Mouse (Mus musculus) cortical plate, adult 2 months (tissue): ENCODE data around the gene Sept3. TPM values are rescaled to one million over a fixed set of nuclear protein-coding genes. Genes with fewer than 3 reads are reported as not detected.

Experiments
- H3K27ac ChIP-seq: fragments of 200-500 bp; 2 replicates; pipeline ENCODE4 v1.5.1; 2012; ENCODE audit warnings: low read length, control low read depth, inconsistent platforms; ENCODE audit not compliant: insufficient read depth
- H3K4me1 ChIP-seq: fragments of 200-500 bp; 2 replicates; pipeline ENCODE4 v1.6.1; 2011; ENCODE audit warnings: low read length; ENCODE audit not compliant: control insufficient read depth, insufficient read depth
- H3K4me3 ChIP-seq: fragments of 200-500 bp; 2 replicates; pipeline ENCODE4 v1.5.1; 2011; ENCODE audit warnings: mild to moderate bottlenecking, low read length, control low read depth; ENCODE audit not compliant: insufficient read depth
- CTCF ChIP-seq: fragments of 200-500 bp; IDR thresholded peaks from 2 replicates; pipeline ENCODE4 v1.5.1; 2011; ENCODE audit warnings: mild to moderate bottlenecking, control low read depth, low read length; ENCODE audit not compliant: insufficient read depth; ENCODE audit errors: extremely low read depth
- POLR2A ChIP-seq: fragments of 200-500 bp; IDR thresholded peaks from 2 replicates; pipeline ENCODE4 v1.6.1; 2011; ENCODE audit warnings: mild to moderate bottlenecking, low read length, control low read depth; ENCODE audit not compliant: insufficient read depth; ENCODE audit errors: extremely low read depth
- polyA plus RNA-seq: library from polyadenylated mRNA; depleted of rRNA; stranded (reverse); fragments of >200 nt; gene quantifications from 2 replicates; pipeline ENCODE4 v1.2.3, GENCODE M21; 2012

Sept3 gene
- polyA plus RNA-seq, 1 experiment: 367 TPM

GRCm38 (mm10) chr15:82294059-82294458 lies 19.4 kb downstream of the Sept3 start:
- Histone ChIP-seq H3K27ac (no peak overlapping the region), H3K4me1 (peaks cover 4% of the 10 kb centered on the region; the same call in 1 of the 2 replicates)
- TF ChIP-seq POLR2A: no peak
- TF ChIP-seq CTCF: peak; percentile 48; the same call in 1 of the 2 replicates

DNA sequence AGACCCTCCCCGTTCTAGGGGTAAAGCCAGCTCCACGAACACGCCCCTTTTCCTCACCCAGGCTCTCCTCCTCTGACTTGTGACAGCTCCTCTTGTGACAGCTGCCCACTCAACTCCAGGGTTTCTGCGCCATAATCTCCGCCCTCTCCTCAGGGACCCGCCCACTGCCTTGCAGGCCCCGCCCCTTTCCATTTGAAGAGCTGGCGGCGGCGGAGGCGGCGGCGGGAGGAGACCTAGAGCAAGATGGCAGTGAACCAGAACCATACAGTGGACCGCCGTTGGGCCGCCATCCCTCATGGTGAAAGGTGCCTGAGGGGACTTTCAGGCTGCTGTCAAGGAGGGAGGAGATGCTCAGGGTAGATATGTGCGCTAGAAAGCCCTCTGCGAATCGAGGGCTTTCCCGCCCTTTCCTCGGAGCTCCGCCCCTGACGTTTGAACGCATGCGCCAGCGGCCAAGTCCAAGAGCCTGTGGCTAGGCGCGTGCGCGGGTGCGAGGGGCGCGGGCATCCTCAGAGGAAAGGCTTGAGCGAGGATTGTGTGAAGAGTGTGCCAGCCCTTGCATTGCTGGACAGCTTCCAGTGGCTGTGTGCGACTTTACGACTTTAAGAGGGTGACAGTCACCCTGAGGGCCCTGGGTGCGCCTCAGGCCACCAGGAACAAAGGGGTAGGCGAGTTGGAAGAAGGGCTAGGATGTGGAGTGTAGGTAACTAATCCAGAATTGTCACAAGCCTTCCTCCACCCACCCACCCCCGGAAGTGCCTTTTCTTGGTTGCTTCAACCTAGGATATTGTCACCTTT lies 24.3 kb downstream of the Sept3 start, which contains the start of gene Wbp2nl:
TSS of gene Wbp2nl (plus strand) at position 191 of the 798 bp plus-strand sequence.
- Histone ChIP-seq H3K27ac (no peak within 1 kb of the TSS), H3K4me1 (no peaks in the 10 kb centered on the region), H3K4me3 (no peak within 1 kb of the TSS)
- no peak for TF ChIP-seq CTCF
- TF ChIP-seq POLR2A: no peak

More at GRCm38 (mm10) chr15:82294059-82294458, 19.4 kb downstream of the Sept3 start:
- no peak overlapping the region for H3K4me3 ChIP-seq

- TF ChIP-seq CTCF (no peak), POLR2A (no peak)
- Histone ChIP-seq H3K4me1 (no peaks in the 10 kb centered on the region), H3K4me3 (no peak overlapping the region), H3K27ac (no peak overlapping the region)
Measured at GRCm38 (mm10) chr15:82307107-82307506, 32.4 kb downstream of the Sept3 start.

DNA sequence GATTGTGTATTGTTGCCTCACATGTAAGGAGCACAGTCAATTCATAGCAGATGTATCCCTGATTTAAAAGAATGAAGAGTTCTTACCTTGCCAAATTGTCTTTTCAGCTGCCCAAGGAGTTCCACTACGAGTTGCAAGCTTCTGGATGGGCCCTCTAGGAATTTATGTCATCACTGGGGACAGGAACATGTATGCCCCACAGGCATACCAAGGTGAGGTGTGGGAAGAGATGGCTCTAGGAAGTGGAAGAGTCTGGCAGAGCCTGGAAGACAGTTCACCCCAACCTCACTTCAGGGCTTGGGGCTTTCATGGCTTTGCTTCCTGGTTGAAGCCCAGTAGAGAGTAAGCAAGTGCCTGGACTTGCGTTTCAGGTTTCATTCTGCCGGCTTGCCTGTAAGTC lies 33.7 kb downstream of the Sept3 start:
- H3K4me3 ChIP-seq: no peak overlapping the region
- no peaks in the 10 kb centered on the region for H3K4me1 ChIP-seq
- H3K27ac ChIP-seq: no peak overlapping the region
- TF ChIP-seq POLR2A (no peak), CTCF (no peak)

DNA sequence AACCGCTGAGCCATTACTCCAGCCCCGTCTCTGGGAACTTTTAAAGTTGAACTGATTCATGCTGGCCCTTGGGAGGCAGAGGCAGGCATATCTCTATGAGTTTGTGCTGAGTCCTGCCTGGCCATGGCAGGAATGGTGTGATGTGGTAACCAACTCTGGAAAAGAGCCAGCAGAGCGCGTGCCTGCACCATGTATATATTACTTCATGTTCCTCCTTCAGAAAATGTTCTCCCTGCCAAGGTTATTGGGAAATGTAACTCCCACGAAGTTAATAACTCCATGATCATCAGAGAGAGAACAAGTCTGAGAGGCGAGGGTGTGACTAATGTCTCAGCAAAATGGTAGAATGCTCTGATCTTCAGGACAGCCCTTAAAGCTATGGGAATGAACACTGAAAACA lies 43.1 kb downstream of the Sept3 start:
- TF ChIP-seq CTCF (no peak), POLR2A (no peak)

GRCm38 (mm10) chr15:82319613-82320012 lies 44.9 kb downstream of the Sept3 start:
- TF ChIP-seq CTCF: no peak
- TF ChIP-seq POLR2A: no peak
- no peak overlapping the region for H3K4me3 ChIP-seq
- no peaks in the 10 kb centered on the region for H3K4me1 ChIP-seq
- no peak overlapping the region for H3K27ac ChIP-seq

More for the DNA sequence above, 43.1 kb downstream of the Sept3 start:
- H3K27ac ChIP-seq: no peak overlapping the region
- no peak overlapping the region for H3K4me3 ChIP-seq
- H3K4me1 ChIP-seq: no peaks in the 10 kb centered on the region

GRCm38 (mm10) chr15:82322195-82322594 lies 47.5 kb downstream of the Sept3 start:
- H3K4me3 ChIP-seq: no peak overlapping the region
- no peaks in the 10 kb centered on the region for H3K4me1 ChIP-seq
- no peak for TF ChIP-seq POLR2A
- no peak for TF ChIP-seq CTCF
- H3K27ac ChIP-seq: no peak overlapping the region

DNA sequence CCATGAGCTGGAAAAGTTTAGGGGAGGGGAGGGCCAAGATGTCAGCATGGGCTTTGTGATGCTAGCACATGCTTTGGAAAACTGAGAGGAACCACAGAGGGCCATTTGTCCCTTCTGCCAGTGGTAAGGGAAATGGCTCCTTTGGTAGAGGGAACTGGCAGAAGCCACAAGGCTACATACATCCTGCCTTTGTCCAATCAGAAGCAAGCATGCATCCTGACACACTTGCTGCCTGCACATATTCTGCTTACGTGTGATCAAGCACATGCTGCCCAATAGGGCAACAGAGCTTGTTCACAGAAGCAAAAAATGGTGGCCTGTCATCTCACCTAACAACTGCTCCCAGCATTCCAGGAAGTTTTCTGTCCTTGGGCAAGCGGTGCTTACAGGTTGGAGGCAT lies 50.7 kb downstream of the Sept3 start:
- TF ChIP-seq CTCF (no peak), POLR2A (no peak)
- no peak overlapping the region for H3K27ac ChIP-seq
- H3K4me1 ChIP-seq: no peaks in the 10 kb centered on the region
- H3K4me3 ChIP-seq: no peak overlapping the region

DNA sequence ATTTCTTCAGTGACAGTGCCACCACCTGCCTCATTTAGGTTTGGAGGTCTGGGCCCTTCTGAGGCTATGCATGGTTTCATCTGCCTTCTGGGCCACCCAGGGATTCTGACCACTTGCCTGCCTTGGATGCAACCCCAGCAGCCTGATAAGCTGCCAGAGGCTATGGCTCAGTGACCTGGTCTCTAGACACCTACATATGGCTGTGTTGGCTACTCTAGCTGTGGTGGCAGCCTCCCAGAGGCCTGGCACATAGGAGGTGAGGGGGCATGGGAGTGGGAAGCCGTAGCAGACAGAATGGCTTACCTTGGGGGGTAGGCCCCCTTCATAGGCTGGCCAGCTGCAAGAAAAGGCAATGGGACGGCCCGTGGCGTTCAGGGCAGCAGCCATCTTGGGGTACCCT lies 60.5 kb downstream of the Sept3 start:
- TF ChIP-seq POLR2A (no peak), CTCF (no peak)
- Histone ChIP-seq H3K4me3 (no peak overlapping the region), H3K27ac (no peak overlapping the region)

DNA sequence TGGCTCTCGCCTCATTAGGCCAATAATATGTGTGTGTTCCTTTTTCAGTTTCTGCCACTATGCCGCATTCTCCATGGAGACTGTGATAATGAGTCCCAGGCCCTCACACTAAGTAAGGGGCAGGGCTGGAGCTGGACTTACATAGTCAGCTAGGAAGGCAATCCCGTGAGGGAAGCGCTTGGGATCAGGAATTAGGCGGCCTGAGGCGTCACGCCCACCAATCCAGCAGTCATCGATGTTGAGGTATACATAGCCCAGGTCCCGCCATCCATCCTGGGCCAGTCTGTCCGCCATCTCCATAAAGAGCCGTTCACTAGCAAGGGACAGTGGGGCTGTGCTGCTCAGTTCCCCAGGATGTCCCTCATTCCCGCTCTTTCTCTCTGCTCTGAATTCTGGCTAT lies 61.9 kb downstream of the Sept3 start:
- H3K4me3 ChIP-seq: no peak overlapping the region
- no peak overlapping the region for H3K27ac ChIP-seq
- peaks cover 3% of the 10 kb centered on the region; the same call in 1 of the 2 replicates for H3K4me1 ChIP-seq
- no peak for TF ChIP-seq CTCF
- TF ChIP-seq POLR2A: no peak

More for the DNA sequence above, 60.5 kb downstream of the Sept3 start:
- peaks cover 3% of the 10 kb centered on the region; the same call in 1 of the 2 replicates for H3K4me1 ChIP-seq

GRCm38 (mm10) chr15:82337875-82338274 lies 63.2 kb downstream of the Sept3 start:
- TF ChIP-seq POLR2A: no peak
- TF ChIP-seq CTCF: no peak
- peaks cover 3% of the 10 kb centered on the region; the same call in 1 of the 2 replicates for H3K4me1 ChIP-seq
- no peak overlapping the region for H3K27ac ChIP-seq
- H3K4me3 ChIP-seq: peak overlapping the region; percentile 68
